Mouse (Mus musculus) liver, postnatal 0 days (tissue): ENCODE measurements around the gene Pef1. TPM values are rescaled to one million over a fixed set of nuclear protein-coding genes. Genes with fewer than 3 reads are reported as not detected.

Source experiments
- ATAC-seq: fragments of 200-750 bp; cut with Nextera tagmentation; 2 replicates; pipeline ENCODE4 v1.8.0; 2017; ENCODE audit warnings: mild to moderate bottlenecking, moderate library complexity
- DNase-seq: peaks from one replicate; pipeline ENCODE4 v3.0.0-alpha.2; 2016
- H3K27ac ChIP-seq: fragments of 300-500 bp; sonication (generic); 2 replicates; pipeline ENCODE4 v1.5.1; 2014; ENCODE audit warnings: antibody characterized with exemption, moderate library complexity, mild to moderate bottlenecking, low read depth
- H3K27me3 ChIP-seq: fragments of 300-500 bp; sonication (generic); 2 replicates; pipeline ENCODE4 v1.6.1; 2014; ENCODE audit warnings: low read length, control low read depth, mixed read lengths; ENCODE audit not compliant: insufficient read depth
- H3K36me3 ChIP-seq: fragments of 300-500 bp; sonication (generic); replicated peaks from 2 replicates; pipeline ENCODE4 v1.6.1; 2014; ENCODE audit warnings: mild to moderate bottlenecking, control low read depth, low read length, moderate library complexity, mixed read lengths; ENCODE audit not compliant: insufficient read depth
- H3K4me1 ChIP-seq: fragments of 300-500 bp; sonication (generic); 2 replicates; pipeline ENCODE4 v1.6.1; 2014; ENCODE audit warnings: antibody characterized with exemption, mild to moderate bottlenecking, control low read depth; ENCODE audit not compliant: insufficient read depth
- H3K4me2 ChIP-seq: fragments of 300-500 bp; sonication (generic); 2 replicates; pipeline ENCODE4 v1.6.1; 2014; ENCODE audit warnings: low read depth, mild to moderate bottlenecking, low read length, moderate library complexity, mixed read lengths
- H3K4me3 ChIP-seq: fragments of 300-500 bp; sonication (generic); 2 replicates; pipeline ENCODE4 v1.5.1; 2014; ENCODE audit warnings: low read depth, low read length
- H3K9ac ChIP-seq: fragments of 300-500 bp; sonication (generic); replicated peaks from 2 replicates; pipeline ENCODE4 v1.6.1; 2014; ENCODE audit warnings: mild to moderate bottlenecking, moderate library complexity
- H3K9me3 ChIP-seq: fragments of 300-500 bp; sonication (generic); 2 replicates; pipeline ENCODE4 v1.6.1; 2016; ENCODE audit warnings: mild to moderate bottlenecking, control low read depth, low read length, mixed read lengths
- CTCF ChIP-seq: sonication (generic); IDR thresholded peaks from 2 replicates; pipeline ENCODE4 v1.5.1; 2016; ENCODE audit warnings: antibody characterized with exemption, low read depth
- EP300 ChIP-seq: IDR thresholded peaks from 2 replicates; pipeline ENCODE4 v1.6.1; 2016; ENCODE audit warnings: antibody characterized with exemption, low read depth, mild to moderate bottlenecking
- WGBS: fragments of 180-500 bp; shearing (Covaris S2); extraction: QIAGEN DNeasy Blood & Tissue Kit; methylation state at CpG from one replicate; pipeline ENCODE4 v1.1.7; 2014; ENCODE audit not compliant: insufficient replicate concordance; 5-methylcytosine and 5-hydroxymethylcytosine counted together
- polyA plus RNA-seq: library from polyadenylated mRNA; unstranded; fragments of >200 nt; fragmentation: Nextera tagmentation; extraction: Ambion mirVana; gene quantifications from 2 replicates; pipeline ENCODE4 v1.2.1, GENCODE M21; 2015

The Pef1 gene
- polyA plus RNA-seq, 1 experiment from 2014 or later: 26.0 TPM

- TF ChIP-seq CTCF (no peak), EP300 (no peak)
- H3K36me3 ChIP-seq: peaks cover 8% of the 10 kb centered on the region; the same call in 1 of the 2 replicates
- peak; percentile 24 for ATAC-seq
- no peaks in the 10 kb centered on the region for H3K27me3 ChIP-seq
- no peak overlapping the region for H3K9ac ChIP-seq
- H3K4me1 ChIP-seq: peaks cover 27% of the 10 kb centered on the region
- WGBS: 44% methylated on average over 7 of the region's 7 CpGs
- no peak overlapping the region for H3K4me3 ChIP-seq
- H3K9me3 ChIP-seq: no peaks in the 10 kb centered on the region
- peak overlapping the region; percentile 27 for H3K4me2 ChIP-seq
- peak; percentile 55 for DNase-seq
- no peak overlapping the region; the same call in 1 of the 2 replicates for H3K27ac ChIP-seq
Measured at GRCm38 (mm10) chr4:130112299-130112698, 9.9 kb downstream of the Pef1 start.

DNA sequence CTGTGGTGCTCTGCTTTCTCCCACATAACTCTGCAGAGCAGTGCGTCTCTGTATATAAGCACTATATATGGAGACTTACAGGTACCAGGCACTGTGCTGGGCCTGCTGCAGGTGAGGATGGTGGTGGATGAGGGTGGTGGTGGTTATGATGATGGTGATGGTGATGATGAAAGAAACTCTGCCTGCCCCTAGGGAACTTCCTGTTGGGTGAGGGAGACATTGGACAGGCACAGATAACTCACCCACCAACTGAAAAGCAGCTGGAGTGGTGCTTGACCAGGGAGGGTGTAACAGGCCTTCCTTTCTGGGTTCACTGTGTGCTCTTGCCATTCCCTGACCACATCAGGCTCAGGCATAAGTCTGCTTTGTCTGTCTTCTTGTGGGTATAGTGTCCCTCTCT is 10.4 kb downstream of the Pef1 start:
- Histone ChIP-seq H3K4me3 (no peak overlapping the region), H3K27me3 (no peaks in the 10 kb centered on the region), H3K4me2 (peak overlapping the region; percentile 27; the same call in 1 of the 2 replicates), H3K36me3 (peaks cover 8% of the 10 kb centered on the region; the same call in 1 of the 2 replicates), H3K27ac (no peak overlapping the region; the same call in 1 of the 2 replicates), H3K9me3 (no peaks in the 10 kb centered on the region), H3K9ac (no peak overlapping the region), H3K4me1 (peaks cover 27% of the 10 kb centered on the region)
- WGBS: 95% methylated on average over 1 of the region's 1 CpGs
- DNase-seq (no peak), ATAC-seq (no peak)
- TF ChIP-seq EP300 (no peak), CTCF (no peak)

- no peak for TF ChIP-seq CTCF
- no peak for TF ChIP-seq EP300
- DNase-seq: no peak
- no peaks in the 10 kb centered on the region for H3K9me3 ChIP-seq
- H3K27me3 ChIP-seq: no peaks in the 10 kb centered on the region
- H3K36me3 ChIP-seq: peaks cover 41% of the 10 kb centered on the region
- 70% methylated on average over 4 of the region's 4 CpGs for WGBS
- no peak overlapping the region for H3K4me3 ChIP-seq
- no peaks in the 10 kb centered on the region; the same call in 1 of the 2 replicates for H3K4me1 ChIP-seq
- no peak overlapping the region for H3K4me2 ChIP-seq
- no peak overlapping the region for H3K9ac ChIP-seq
- no peak for ATAC-seq
- no peak overlapping the region for H3K27ac ChIP-seq
Measured at GRCm38 (mm10) chr4:130120752-130121151, 18.4 kb downstream of the Pef1 start.

DNA sequence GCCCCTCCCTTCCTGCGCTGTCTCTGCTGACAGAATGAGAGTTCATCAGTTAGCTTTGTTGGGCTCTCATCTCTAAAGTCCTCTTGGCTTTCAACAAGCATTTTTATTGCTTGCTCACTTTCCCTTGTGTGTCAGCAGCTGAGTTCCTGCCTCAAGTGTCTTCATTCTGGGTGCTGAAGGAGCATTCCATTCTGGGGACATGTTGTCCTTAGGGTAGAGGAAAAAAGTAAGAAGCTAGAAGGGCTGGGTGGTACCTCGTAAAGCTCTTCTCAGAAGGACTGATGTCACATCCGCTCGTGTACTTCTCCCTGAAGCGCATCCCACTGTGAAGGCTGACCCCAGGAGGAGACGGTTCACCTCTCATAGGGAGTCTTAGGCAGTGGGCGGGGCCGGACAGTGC is 19.2 kb downstream of the Pef1 start:
- Histone ChIP-seq H3K27ac (no peak overlapping the region), H3K9ac (no peak overlapping the region), H3K4me3 (no peak overlapping the region), H3K4me1 (no peaks in the 10 kb centered on the region), H3K9me3 (no peaks in the 10 kb centered on the region), H3K27me3 (no peaks in the 10 kb centered on the region), H3K4me2 (no peak overlapping the region), H3K36me3 (peaks cover 45% of the 10 kb centered on the region)
- TF ChIP-seq CTCF (no peak), EP300 (no peak)
- no peak for DNase-seq
- no peak for ATAC-seq
- 85% methylated on average over 8 of the region's 8 CpGs for WGBS

- Histone ChIP-seq H3K9ac (no peak overlapping the region), H3K36me3 (peaks cover 58% of the 10 kb centered on the region), H3K27me3 (no peaks in the 10 kb centered on the region), H3K4me1 (no peaks in the 10 kb centered on the region), H3K4me2 (no peak overlapping the region), H3K9me3 (no peaks in the 10 kb centered on the region), H3K4me3 (no peak overlapping the region), H3K27ac (no peak overlapping the region)
- DNase-seq (no peak), ATAC-seq (no peak)
- WGBS: 88% methylated on average over 5 of the region's 5 CpGs
- TF ChIP-seq EP300 (no peak), CTCF (no peak)
Measured at GRCm38 (mm10) chr4:130123020-130123419, 20.7 kb downstream of the Pef1 start.

DNA sequence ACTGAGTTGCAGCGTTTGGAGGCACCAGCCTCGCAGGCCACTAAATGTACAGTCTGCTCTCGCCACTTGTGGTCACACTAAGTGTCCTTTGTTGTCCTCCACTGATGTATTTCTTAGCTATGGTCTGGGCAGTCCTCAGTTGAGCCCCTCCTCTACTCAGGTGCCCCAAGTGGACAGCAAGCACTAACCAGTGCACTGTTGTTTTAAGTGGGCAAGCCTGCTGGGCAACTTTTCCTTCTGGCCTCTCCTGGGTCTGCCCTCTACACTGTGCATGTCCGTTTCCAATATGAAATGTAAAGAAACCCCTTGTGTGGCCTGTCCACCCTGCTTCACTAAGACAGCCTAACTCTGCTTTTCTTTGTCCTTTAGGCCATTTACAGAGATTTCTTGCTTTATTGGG is 21.8 kb downstream of the Pef1 start:
- Histone ChIP-seq H3K9me3 (no peaks in the 10 kb centered on the region), H3K9ac (no peak overlapping the region), H3K36me3 (peaks cover 59% of the 10 kb centered on the region), H3K4me3 (no peak overlapping the region), H3K4me1 (no peaks in the 10 kb centered on the region), H3K27ac (no peak overlapping the region), H3K27me3 (no peaks in the 10 kb centered on the region), H3K4me2 (no peak overlapping the region)
- no peak for ATAC-seq
- whole genome bisulfite sequencing: 85% methylated on average over 4 of the region's 4 CpGs
- DNase-seq: no peak
- TF ChIP-seq EP300 (no peak), CTCF (no peak)

DNA sequence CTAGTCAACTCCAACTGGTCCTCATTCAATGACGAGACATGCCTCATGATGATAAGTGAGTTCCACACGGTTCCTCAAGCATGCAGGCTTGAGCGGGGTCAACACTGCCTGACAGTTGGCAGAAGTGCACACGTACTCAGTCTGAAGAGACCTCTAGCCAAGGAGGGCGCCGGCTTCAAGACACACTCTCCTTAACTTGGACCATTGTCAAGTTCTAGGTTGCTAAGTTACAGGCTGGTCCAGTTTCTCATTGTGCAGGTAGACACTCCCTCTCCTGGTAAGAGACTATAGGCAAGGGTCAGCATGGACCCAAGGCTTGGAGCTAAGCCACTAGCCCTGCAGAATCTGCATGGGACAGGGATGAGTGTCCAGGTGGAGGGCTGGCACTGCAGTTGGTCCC is 22.8 kb downstream of the Pef1 start:
- 89% methylated on average over 6 of the region's 6 CpGs for WGBS
- no peak overlapping the region for H3K4me3 ChIP-seq
- no peaks in the 10 kb centered on the region for H3K27me3 ChIP-seq
- H3K9me3 ChIP-seq: no peaks in the 10 kb centered on the region
- peaks cover 59% of the 10 kb centered on the region for H3K36me3 ChIP-seq
- ATAC-seq (no peak), DNase-seq (no peak)
- TF ChIP-seq CTCF (no peak), EP300 (no peak)
- H3K4me1 ChIP-seq: no peaks in the 10 kb centered on the region
- H3K9ac ChIP-seq: no peak overlapping the region
- H3K4me2 ChIP-seq: no peak overlapping the region
- no peak overlapping the region for H3K27ac ChIP-seq
